Mouse (Mus musculus) erythroblast, embryonic 14.5 days (primary cell): ENCODE measurements at regions not wholly inside any gene's neighbourhood (a gene's known extent, or its start where the extent isn't known, plus 50 kb on each side); places are given as distances from the start of the nearest gene placed in this dataset.

Source experiments
- GATA1 ChIP-seq: IDR thresholded peaks from 2 replicates; pipeline ENCODE4 v1.6.1; 2012; ENCODE audit warnings: low read length, inconsistent platforms, mixed read lengths
- TAL1 ChIP-seq: IDR thresholded peaks from 3 replicates; pipeline ENCODE4 v1.6.1; 2012; ENCODE audit warnings: low read length, inconsistent platforms, mixed read lengths

- TF ChIP-seq TAL1 (no peak), GATA1 (no peak)
Observed at GRCm38 (mm10) chr10:108066241-108066640, 95.8 kb upstream of the Ppp1r12a start.
